ENCODE assay signal across 23 mouse cellular contexts in genomic region chr15:85022211-85022610, GRCm38 (mm10). TPM values are rescaled to one million over a fixed set of nuclear protein-coding genes. Genes with fewer than 3 reads are reported as not detected.
A peak's percentile ranks its signal among the peaks of the same experiment; 100 is the strongest.
DNase-seq lines count a peak whose midpoint lies in the region; ATAC-seq and TF ChIP-seq lines count a peak whose summit lies in the region.
"Had no signal": no experiment of that assay in that cellular context is flagged by ENCODE, and none has a peak within 500 bp of the region (broad histone marks: within the 10 kb centered on the region; RNA-seq: fewer than 3 reads in every experiment).

No protein-coding gene starts in this region.

- DNase-seq in gastrocnemius, adult 18-20 months (ENCODE audit: low spot score): peak; percentile 44
- no peak for DNase-seq in gastrocnemius, postnatal 10 days
- peak; percentile 29 to 30 for DNase-seq in heart, postnatal 10 days
- DNase-seq in heart, adult 18-20 months: no peak
- peak; percentile 77 for DNase-seq in lung, postnatal 10 days
- no peak for DNase-seq in lung, adult 18-20 months
- DNase-seq: adrenal gland, postnatal 10 days; cerebellum, adult 11 months; cerebellum, adult 9-10 months; cerebellum, postnatal 36 days; heart, adult 11 months had no signal

- no peaks in the 10 kb centered on the region for H3K36me3 ChIP-seq in intestine, postnatal 0 days (ENCODE audit: control insufficient read depth, insufficient read depth)
- H3K36me3 ChIP-seq: embryonic facial prominence, embryonic 13.5 days; forebrain, embryonic 12.5 days; heart, embryonic 13.5 days; hindbrain, embryonic 15.5 days had no signal

- no peaks in the 10 kb centered on the region for H3K9me3 ChIP-seq in intestine, postnatal 0 days (ENCODE audit: control insufficient read depth)
- H3K9me3 ChIP-seq: embryonic facial prominence, embryonic 13.5 days; forebrain, embryonic 12.5 days; heart, embryonic 13.5 days; hindbrain, embryonic 15.5 days had no signal

- H3K4me1 ChIP-seq in intestine, postnatal 0 days (replicated peaks; ENCODE audit: control insufficient read depth, insufficient read depth, low read length): no peaks in the 10 kb centered on the region
- H3K4me1 ChIP-seq: heart, embryonic 13.5 days had no signal

- H3K27ac ChIP-seq in intestine, postnatal 0 days (ENCODE audit: low read depth, low read length): no peak overlapping the region
- H3K27ac ChIP-seq: embryonic facial prominence, embryonic 13.5 days; forebrain, embryonic 12.5 days; heart, embryonic 13.5 days; hindbrain, embryonic 15.5 days had no signal

- 75% methylated on average over 4 of the region's 4 CpGs for WGBS in intestine, postnatal 0 days

- no peak for TF ChIP-seq CTCF in intestine, postnatal 0 days (IDR thresholded peaks at IDR 0.05; ENCODE audit: low read depth)

- no peak for ATAC-seq in intestine, postnatal 0 days
- ATAC-seq: forebrain, embryonic 16.5 days; intestine, embryonic 16.5 days had no signal

- H3K4me3 ChIP-seq in intestine, postnatal 0 days (ENCODE audit: low read depth, low read length): no peak overlapping the region
- H3K4me3 ChIP-seq: embryonic facial prominence, embryonic 13.5 days; forebrain, embryonic 12.5 days; heart, embryonic 13.5 days; hindbrain, embryonic 15.5 days had no signal

- no peak overlapping the region for H3K9ac ChIP-seq in intestine, postnatal 0 days (ENCODE audit: low read depth, low read length)
- H3K9ac ChIP-seq: embryonic facial prominence, embryonic 13.5 days; forebrain, embryonic 12.5 days; heart, embryonic 13.5 days; hindbrain, embryonic 15.5 days had no signal

- no peak overlapping the region for H3K4me2 ChIP-seq in intestine, postnatal 0 days (replicated peaks; ENCODE audit: low read depth)
- H3K4me2 ChIP-seq: embryonic facial prominence, embryonic 13.5 days; forebrain, embryonic 12.5 days; heart, embryonic 13.5 days; hindbrain, embryonic 15.5 days had no signal

- no peaks in the 10 kb centered on the region for H3K27me3 ChIP-seq in intestine, postnatal 0 days (replicated peaks; ENCODE audit: control insufficient read depth, insufficient read depth, low read length)
- H3K27me3 ChIP-seq: hindbrain, embryonic 15.5 days had no signal

- intact Hi-C loops in heart, postnatal 10 days (cut with DNase I): no loop called here

RNA-seq across cellular contexts. Expression of gene Upk3a, which starts 5.3 kb away (rescaled TPM):
- total RNA-seq in gastrocnemius, adult 18-20 months (2021): not detected
- not detected for total RNA-seq in gastrocnemius, postnatal 10 days (2021)
- total RNA-seq in heart, postnatal 10 days (2021): not detected
- total RNA-seq in heart, adult 18-20 months (2021): not detected
- 2.0 and 2.2 TPM in 2 replicates for polyA plus RNA-seq in intestine, postnatal 0 days (2015; fragmentation: Nextera tagmentation; extraction: Ambion mirVana)
- total RNA-seq: adrenal gland, postnatal 10 days; adrenal gland, postnatal 4 days; MEL had no signal
- polyA plus RNA-seq: C2C12; forebrain, embryonic 12.5 days; heart, postnatal 0 days; hindbrain, embryonic 11.5 days had no signal

RNA-seq across cellular contexts. Expression of gene Fam118a, which starts 6.5 kb away (rescaled TPM):
- 1 to 10 TPM; 3.9 to 4.5 TPM for total RNA-seq in gastrocnemius, adult 18-20 months (2021)
- 1 to 10 TPM; 7.0 to 7.1 TPM for total RNA-seq in gastrocnemius, postnatal 10 days (2021)
- total RNA-seq in heart, postnatal 10 days (2021): 10 to 100 TPM; 10.1 to 10.8 TPM
- total RNA-seq in heart, adult 18-20 months (2021): 1 to 10 TPM; 7.3 to 8.2 TPM
- polyA plus RNA-seq in intestine, postnatal 0 days (2015; fragmentation: Nextera tagmentation; extraction: Ambion mirVana): 23.1 and 25.3 TPM in 2 replicates

RNA-seq across cellular contexts. Expression of gene 5031439G07Rik, which starts 33.9 kb away (rescaled TPM):
- total RNA-seq in gastrocnemius, adult 18-20 months (2021): 10 to 100 TPM; 79.2 to 99.4 TPM
- total RNA-seq in gastrocnemius, postnatal 10 days (2021): 10 to 100 TPM; 23.5 to 27.3 TPM
- 10 to 100 TPM; 22.1 to 25.2 TPM for total RNA-seq in heart, postnatal 10 days (2021)
- 10 to 100 TPM; 30.6 to 34.7 TPM for total RNA-seq in heart, adult 18-20 months (2021)
- polyA plus RNA-seq in intestine, postnatal 0 days (2015; fragmentation: Nextera tagmentation; extraction: Ambion mirVana): 14.9 and 15.5 TPM in 2 replicates

Comparison
In these comparisons a context has a peak if more than half of its experiments do, and no peak if none do; other contexts are left out.
1. DNase-seq: peak in gastrocnemius, adult 18-20 months (single experiment), heart, postnatal 10 days (2 of 2) and lung, postnatal 10 days (single experiment); none in gastrocnemius, postnatal 10 days (single experiment), heart, adult 18-20 months (0 of 2) and lung, adult 18-20 months (0 of 2).